Mouse (Mus musculus) CH12.LX (cell line): ENCODE measurements around the gene Dlx2. TPM values are rescaled to one million over a fixed set of nuclear protein-coding genes. Genes with fewer than 3 reads are reported as not detected.

Experiments
- polyA plus RNA-seq: library from polyadenylated mRNA; unstranded; fragments of >175 nt; gene quantifications from 2 replicates; pipeline ENCODE4 v1.2.1, GENCODE M21; 2012; ENCODE audit warnings: low read depth; ENCODE audit not compliant: insufficient read length
- total RNA-seq, 2 experiments: library from RNA; depleted of rRNA; stranded (reverse); fragments of 300-350 nt in 1 of 2; fragments of >200 nt in 1 of 2; gene quantifications; 2 replicates each; pipeline ENCODE4 v1.2.3; 2012 to 2014

Gene Dlx2
- total and polyA plus RNA-seq, 3 experiments: not detected

Other genes with a start within 250 kb of the Dlx2 start
- gene Slc25a12, start 179.0 kb downstream of the Dlx2 start, total RNA-seq (2012; rRNA removed): 97.1 and 105 TPM in 2 replicates
- gene Slc25a12, start 179.0 kb downstream of the Dlx2 start, total RNA-seq (2014; rRNA removed): 115 and 123 TPM in 2 replicates
- gene Slc25a12, start 179.0 kb downstream of the Dlx2 start, polyA plus RNA-seq: 178 and 211 TPM in 2 replicates
- gene Hat1, start 157.8 kb downstream of the Dlx2 start, total RNA-seq (2012; rRNA removed): 91.6 and 109 TPM in 2 replicates
- gene Hat1, start 157.8 kb downstream of the Dlx2 start, total RNA-seq (2014; rRNA removed): 292 and 310 TPM in 2 replicates
- gene Hat1, start 157.8 kb downstream of the Dlx2 start, polyA plus RNA-seq: 167 and 184 TPM in 2 replicates
- 19.7 and 21.5 TPM in 2 replicates for gene Metap1d, start 93.5 kb downstream of the Dlx2 start, total RNA-seq (2012; rRNA removed)
- gene Metap1d, start 93.5 kb downstream of the Dlx2 start, total RNA-seq (2014; rRNA removed): 18.9 and 19.5 TPM in 2 replicates
- gene Metap1d, start 93.5 kb downstream of the Dlx2 start, polyA plus RNA-seq: 28.3 and 28.4 TPM in 2 replicates
- 0.17 and 0.21 TPM in 2 replicates for gene Dlx1, start 18.6 kb downstream of the Dlx2 start, total RNA-seq (2012; rRNA removed)
- gene Dlx1, start 18.6 kb downstream of the Dlx2 start, total RNA-seq (2014; rRNA removed): 0.07 and 0.11 TPM in 2 replicates
- 0.27 TPM in 1 of 2 replicates, not detected in the other for gene Dlx1, start 18.6 kb downstream of the Dlx2 start, polyA plus RNA-seq
- 3.9 and 6.1 TPM in 2 replicates for gene Itga6, start 198.9 kb upstream of the Dlx2 start, total RNA-seq (2012; rRNA removed)
- 10.9 and 11.5 TPM in 2 replicates for gene Itga6, start 198.9 kb upstream of the Dlx2 start, total RNA-seq (2014; rRNA removed)
- gene Itga6, start 198.9 kb upstream of the Dlx2 start, polyA plus RNA-seq: 11.2 and 13.9 TPM in 2 replicates